ENCODE assay signal across 8 mouse cellular contexts in the genomic region with DNA sequence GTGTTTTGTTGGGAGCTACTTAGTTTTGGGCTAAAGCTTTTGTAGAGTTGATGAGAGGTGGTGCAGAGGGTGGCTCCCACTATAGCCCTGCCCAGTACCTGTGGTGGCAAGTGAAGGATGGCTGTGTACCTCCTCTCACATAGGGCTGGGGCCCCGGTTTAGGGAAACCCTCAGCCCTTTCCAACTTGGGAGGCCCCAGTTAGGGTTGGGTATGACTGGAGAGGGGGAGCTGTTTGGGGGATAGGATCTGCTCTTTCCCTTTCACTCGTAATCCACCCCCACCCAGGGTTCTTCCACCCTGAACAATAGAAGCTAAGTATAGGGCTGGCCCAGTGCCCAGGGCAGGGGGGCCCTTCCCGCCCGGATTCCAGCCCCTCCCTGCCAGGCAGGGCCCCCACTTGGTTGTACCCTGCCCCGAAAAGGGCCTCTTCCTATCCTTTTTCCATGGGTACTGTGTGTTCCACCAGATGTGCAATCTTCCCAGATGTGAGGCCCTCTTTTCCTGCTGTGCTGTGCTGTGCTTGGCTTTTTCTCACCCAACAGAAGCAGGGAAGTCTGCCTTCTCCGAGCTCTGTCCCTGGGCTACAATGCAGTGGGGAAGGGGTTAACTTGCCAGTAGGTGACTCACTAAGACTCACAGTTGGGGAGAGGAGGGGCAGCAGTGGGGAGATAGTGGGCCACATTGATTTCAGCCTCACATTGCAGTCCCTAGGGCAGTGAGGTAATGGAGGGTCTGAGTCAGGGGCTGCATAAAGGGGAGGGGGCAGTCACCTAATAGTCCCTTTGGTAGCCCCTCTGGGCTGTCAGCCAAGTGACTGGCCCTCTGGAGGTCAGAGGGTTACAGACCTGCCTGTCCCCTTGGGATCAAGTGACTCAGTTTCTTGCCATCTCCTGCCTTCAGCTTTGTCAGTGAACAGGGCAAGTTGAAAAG. TPM values are rescaled to one million over a fixed set of nuclear protein-coding genes. Genes with fewer than 3 reads are reported as not detected.
DNase-seq lines count a peak whose midpoint lies in the region; ATAC-seq and TF ChIP-seq lines count a peak whose summit lies in the region.

No protein-coding gene starts in this region.

- H3K9ac ChIP-seq in midbrain, embryonic 11.5 days (ENCODE audit: low read length) = peak overlapping the region; percentile 86

- peak overlapping the region; percentile 63 for H3K4me3 ChIP-seq in left cerebral cortex, adult 2 months
- peak overlapping the region; percentile 90 for H3K4me3 ChIP-seq in forebrain, embryonic 10.5 days
- peak overlapping the region; percentile 86 for H3K4me3 ChIP-seq in limb, embryonic 10.5 days
- peak overlapping the region; percentile 61 for H3K4me3 ChIP-seq in midbrain, embryonic 11.5 days (ENCODE audit: low read depth, low read length)

- no peaks in the 10 kb centered on the region for H3K27me3 ChIP-seq in forebrain, embryonic 10.5 days (ENCODE audit: poor library complexity, severe bottlenecking)
- H3K27me3 ChIP-seq in limb, embryonic 10.5 days (ENCODE audit: low read depth, poor library complexity, severe bottlenecking) = no peaks in the 10 kb centered on the region
- H3K27me3 ChIP-seq in midbrain, embryonic 11.5 days (ENCODE audit: control insufficient read depth, insufficient read depth, low read length) = no peaks in the 10 kb centered on the region

- intact Hi-C loops in left cerebral cortex, adult 2 months (cut with DNase I) = no loop called here
- intact Hi-C loops in heart, postnatal 36 days (cut with DNase I) = loop anchor here (2.0 kb wide), 1 partner anchor 109 kb away; no protein-coding TSS in a partner anchor

- 2% methylated on average over 6 of the region's 6 CpGs for WGBS in forebrain, embryonic 10.5 days
- WGBS in limb, embryonic 10.5 days = 5% methylated on average over 6 of the region's 6 CpGs
- 2% methylated on average over 6 of the region's 6 CpGs for WGBS in midbrain, embryonic 11.5 days

- H3K9me3 ChIP-seq in forebrain, embryonic 10.5 days = no peaks in the 10 kb centered on the region
- no peaks in the 10 kb centered on the region for H3K9me3 ChIP-seq in limb, embryonic 10.5 days (replicated peaks)
- no peaks in the 10 kb centered on the region for H3K9me3 ChIP-seq in midbrain, embryonic 11.5 days (ENCODE audit: control insufficient read depth, low read length)

- H3K4me2 ChIP-seq in midbrain, embryonic 11.5 days = peak overlapping the region; percentile 89

- peaks cover 9% of the 10 kb centered on the region for H3K36me3 ChIP-seq in forebrain, embryonic 10.5 days (replicated peaks)
- peaks cover 11% of the 10 kb centered on the region for H3K36me3 ChIP-seq in limb, embryonic 10.5 days
- peaks cover 2% of the 10 kb centered on the region for H3K36me3 ChIP-seq in midbrain, embryonic 11.5 days (ENCODE audit: control insufficient read depth, insufficient read depth, low read length)

- peak; percentile 3; the same call in 1 of the 2 replicates for ATAC-seq in midbrain, embryonic 11.5 days (ENCODE audit: low FRiP score)
- ATAC-seq in megakaryocyte progenitor cell, adult 5-6 weeks (replicated peaks; ENCODE audit: poor library complexity) = no peak

- peak overlapping the region; percentile 98 for H3K27ac ChIP-seq in left cerebral cortex, adult 2 months
- peak overlapping the region; percentile 98 for H3K27ac ChIP-seq in forebrain, embryonic 10.5 days
- peak overlapping the region; percentile 97 for H3K27ac ChIP-seq in limb, embryonic 10.5 days
- H3K27ac ChIP-seq in midbrain, embryonic 11.5 days (ENCODE audit: low read depth, low read length) = peak overlapping the region; percentile 97

- TF ChIP-seq CTCF in left cerebral cortex, adult 2 months (IDR thresholded peaks at IDR 0.05) = no peak

- peak; percentile 36 to 50 for DNase-seq in left cerebral cortex, adult 2 months (ENCODE audit: extremely low spot score in 1 of 2, low spot score in 2 of 2)
- DNase-seq in left cerebral cortex, adult 11 months (ENCODE audit: low spot score) = no peak
- peak; percentile 76 for DNase-seq in adrenal gland, postnatal 14 days
- peak; percentile 44 for DNase-seq in forebrain, embryonic 10.5 days (ENCODE audit: extremely low spot score, low spot score)
- DNase-seq in heart, postnatal 36 days = peak; percentile 69 to 76
- DNase-seq in limb, embryonic 10.5 days (ENCODE audit: low spot score) = peak; percentile 52
- DNase-seq in midbrain, embryonic 11.5 days (ENCODE audit: low spot score, missing footprints) = peak; percentile 93

- peaks cover 89% of the 10 kb centered on the region for H3K4me1 ChIP-seq in forebrain, embryonic 10.5 days
- H3K4me1 ChIP-seq in limb, embryonic 10.5 days = peaks cover 78% of the 10 kb centered on the region
- peaks cover 53% of the 10 kb centered on the region for H3K4me1 ChIP-seq in midbrain, embryonic 11.5 days (ENCODE audit: control insufficient read depth, insufficient read depth, low read length)

RNA-seq across cellular contexts. Expression of a gene that starts 12.6 kb away (rescaled TPM):
- 100 to 1,000 TPM; 215 to 228 TPM for total RNA-seq in left cerebral cortex, adult 2 months (2021)
- 115 and 127 TPM in 2 replicates for total RNA-seq in adrenal gland, postnatal 14 days (2021)
- polyA plus RNA-seq in forebrain, embryonic 10.5 days (2016; fragmentation: Nextera tagmentation; extraction: Ambion mirVana) = 19.4 and 20.6 TPM in 2 replicates
- total RNA-seq in heart, postnatal 36 days (2021) = 10 to 100 TPM; 63.7 to 68.7 TPM
- 21.4 and 25.2 TPM in 2 replicates for polyA plus RNA-seq in limb, embryonic 10.5 days (2016; fragmentation: Nextera tagmentation; extraction: Ambion mirVana)
- polyA plus RNA-seq in midbrain, embryonic 11.5 days (2014; fragmentation: Nextera tagmentation; extraction: Ambion mirVana) = 25.5 and 29.7 TPM in 2 replicates
- total RNA-seq in megakaryocyte progenitor cell, adult 5-6 weeks (2015) = 67.4 and 67.8 TPM in 2 replicates
- total RNA-seq in megakaryocyte progenitor cell, adult 5-6 weeks (2017) = 19.0 and 24.4 TPM in 2 replicates

RNA-seq across cellular contexts. Expression of a gene that starts 17.7 kb away (rescaled TPM):
- 10 to 100 TPM; 27.9 to 34.2 TPM for total RNA-seq in left cerebral cortex, adult 2 months (2021)
- total RNA-seq in adrenal gland, postnatal 14 days (2021) = 31.5 and 33.7 TPM in 2 replicates
- 246 and 257 TPM in 2 replicates for polyA plus RNA-seq in forebrain, embryonic 10.5 days (2016; fragmentation: Nextera tagmentation; extraction: Ambion mirVana)
- total RNA-seq in heart, postnatal 36 days (2021) = 1 to 10 TPM; 3.7 to 5.1 TPM
- polyA plus RNA-seq in limb, embryonic 10.5 days (2016; fragmentation: Nextera tagmentation; extraction: Ambion mirVana) = 224 and 248 TPM in 2 replicates
- polyA plus RNA-seq in midbrain, embryonic 11.5 days (2014; fragmentation: Nextera tagmentation; extraction: Ambion mirVana) = 306 and 332 TPM in 2 replicates
- total RNA-seq in megakaryocyte progenitor cell, adult 5-6 weeks (2015) = 10.9 and 20.0 TPM in 2 replicates
- 14.7 and 15.0 TPM in 2 replicates for total RNA-seq in megakaryocyte progenitor cell, adult 5-6 weeks (2017)

RNA-seq across cellular contexts. Expression of a gene that starts 21.1 kb away (rescaled TPM):
- under 1 TPM in 1 of 2 experiments, not detected in 1; 0.27 TPM for total RNA-seq in left cerebral cortex, adult 2 months (2021)
- total RNA-seq in adrenal gland, postnatal 14 days (2021) = not detected in 2 replicates
- polyA plus RNA-seq in forebrain, embryonic 10.5 days (2016; fragmentation: Nextera tagmentation; extraction: Ambion mirVana) = 1.4 and 1.7 TPM in 2 replicates
- total RNA-seq in heart, postnatal 36 days (2021) = not detected
- polyA plus RNA-seq in limb, embryonic 10.5 days (2016; fragmentation: Nextera tagmentation; extraction: Ambion mirVana) = 1.1 and 1.3 TPM in 2 replicates
- 1.1 and 1.2 TPM in 2 replicates for polyA plus RNA-seq in midbrain, embryonic 11.5 days (2014; fragmentation: Nextera tagmentation; extraction: Ambion mirVana)
- total RNA-seq in megakaryocyte progenitor cell, adult 5-6 weeks (2015) = not detected in 2 replicates
- total RNA-seq in megakaryocyte progenitor cell, adult 5-6 weeks (2017) = not detected in 2 replicates

RNA-seq across cellular contexts. Expression of a gene that starts 25.8 kb away (rescaled TPM):
- 10 to 100 TPM; 51.8 to 59.3 TPM for total RNA-seq in left cerebral cortex, adult 2 months (2021)
- total RNA-seq in adrenal gland, postnatal 14 days (2021) = 1.4 and 3.2 TPM in 2 replicates
- polyA plus RNA-seq in forebrain, embryonic 10.5 days (2016; fragmentation: Nextera tagmentation; extraction: Ambion mirVana) = 1.3 and 1.8 TPM in 2 replicates
- total RNA-seq in heart, postnatal 36 days (2021) = not detected
- polyA plus RNA-seq in limb, embryonic 10.5 days (2016; fragmentation: Nextera tagmentation; extraction: Ambion mirVana) = 0.14 and 0.38 TPM in 2 replicates
- polyA plus RNA-seq in midbrain, embryonic 11.5 days (2014; fragmentation: Nextera tagmentation; extraction: Ambion mirVana) = 7.2 and 7.7 TPM in 2 replicates
- not detected in 2 replicates for total RNA-seq in megakaryocyte progenitor cell, adult 5-6 weeks (2015)
- total RNA-seq in megakaryocyte progenitor cell, adult 5-6 weeks (2017) = not detected in 2 replicates

RNA-seq across cellular contexts. Expression of a gene that starts 29.6 kb away (rescaled TPM):
- 10 to 100 TPM; 61.5 to 68.2 TPM for total RNA-seq in left cerebral cortex, adult 2 months (2021)
- total RNA-seq in adrenal gland, postnatal 14 days (2021) = 29.7 and 34.4 TPM in 2 replicates
- 8.4 and 10.1 TPM in 2 replicates for polyA plus RNA-seq in forebrain, embryonic 10.5 days (2016; fragmentation: Nextera tagmentation; extraction: Ambion mirVana)
- 10 to 100 TPM; 22.3 to 26.2 TPM for total RNA-seq in heart, postnatal 36 days (2021)
- 14.2 and 16.6 TPM in 2 replicates for polyA plus RNA-seq in limb, embryonic 10.5 days (2016; fragmentation: Nextera tagmentation; extraction: Ambion mirVana)
- polyA plus RNA-seq in midbrain, embryonic 11.5 days (2014; fragmentation: Nextera tagmentation; extraction: Ambion mirVana) = 11.7 and 13.9 TPM in 2 replicates
- 5.2 and 5.6 TPM in 2 replicates for total RNA-seq in megakaryocyte progenitor cell, adult 5-6 weeks (2015)
- total RNA-seq in megakaryocyte progenitor cell, adult 5-6 weeks (2017) = 6.6 and 6.9 TPM in 2 replicates
